ENCODE assay signal across 8 mouse cellular contexts in genomic region chr2:61454311-61454728, GRCm38 (mm10).
DNase-seq lines count a peak whose midpoint lies in the region; ATAC-seq and TF ChIP-seq lines count a peak whose summit lies in the region.

No protein-coding gene starts in this region.

- 2% methylated on average over 12 of the region's 12 CpGs for WGBS in forebrain, postnatal 0 days
- WGBS in lung, embryonic 14.5 days, result 2% methylated on average over 12 of the region's 12 CpGs
- WGBS in thymus, adult 2 months, result 2% methylated on average over 12 of the region's 12 CpGs

- peak; percentile 88 for ATAC-seq in forebrain, postnatal 0 days
- ATAC-seq in lung, embryonic 14.5 days (ENCODE audit: insufficient read depth), result peak; percentile 78; the same call in 1 of the 2 replicates

- H3K9me3 ChIP-seq in forebrain, postnatal 0 days (ENCODE audit: low read length), result no peaks in the 10 kb centered on the region
- no peaks in the 10 kb centered on the region for H3K9me3 ChIP-seq in lung, embryonic 14.5 days (ENCODE audit: low read depth, low read length)

- H3K27ac ChIP-seq in forebrain, postnatal 0 days (ENCODE audit: low read depth, low read length), result no peak overlapping the region
- H3K27ac ChIP-seq in layer of hippocampus, adult 2 months, result peak overlapping the region; percentile 60; the same call in 1 of the 2 replicates
- peak overlapping the region; percentile 32; the same call in 1 of the 2 replicates for H3K27ac ChIP-seq in lung, embryonic 14.5 days (ENCODE audit: low read depth)
- H3K27ac ChIP-seq in thymus, adult 2 months (ENCODE audit: control insufficient read depth, insufficient read depth, low read length), result no peak overlapping the region

- peak overlapping the region; percentile 36 for H3K4me3 ChIP-seq in forebrain, postnatal 0 days (ENCODE audit: low read depth, low read length)
- H3K4me3 ChIP-seq in layer of hippocampus, adult 2 months, result peak overlapping the region; percentile 52
- H3K4me3 ChIP-seq in lung, embryonic 14.5 days (ENCODE audit: low read depth, low read length), result peak overlapping the region; percentile 33
- H3K4me3 ChIP-seq in thymus, adult 2 months (ENCODE audit: control insufficient read depth, insufficient read depth, low read length), result no peak overlapping the region

- peak; percentile 78 for DNase-seq in ES-CJ7 (ENCODE audit: low read depth, low spot score)
- peak; percentile 66 for DNase-seq in cerebellum, adult 11 months
- DNase-seq in forebrain, postnatal 0 days, result peak; percentile 94
- peak; percentile 92 for DNase-seq in heart, postnatal 4 days
- peak; percentile 87 to 90 for DNase-seq in layer of hippocampus, adult 2 months (ENCODE audit: low spot score in 2 of 2)
- peak; percentile 97 for DNase-seq in lung, embryonic 14.5 days
- DNase-seq in ovary, adult 18-20 months (ENCODE audit: low spot score), result peak; percentile 64
- peak; percentile 76 for DNase-seq in thymus, adult 2 months

- peak overlapping the region; percentile 15 for H3K9ac ChIP-seq in forebrain, postnatal 0 days
- H3K9ac ChIP-seq in lung, embryonic 14.5 days, result peak overlapping the region; percentile 18; the same call in 1 of the 2 replicates

- peak overlapping the region; percentile 42 for H3K4me2 ChIP-seq in forebrain, postnatal 0 days (ENCODE audit: low read depth)
- peak overlapping the region; percentile 68 for H3K4me2 ChIP-seq in lung, embryonic 14.5 days

- no peak for TF ChIP-seq POLR2A in thymus, adult 2 months (IDR thresholded peaks at IDR 0.05; ENCODE audit: control insufficient read depth, extremely low read depth, insufficient read depth, low read length, poor library complexity)

- H3K36me3 ChIP-seq in forebrain, postnatal 0 days (ENCODE audit: insufficient read depth), result no peaks in the 10 kb centered on the region
- no peaks in the 10 kb centered on the region for H3K36me3 ChIP-seq in lung, embryonic 14.5 days (ENCODE audit: insufficient read depth)
- H3K36me3 ChIP-seq in thymus, adult 2 months (ENCODE audit: control insufficient read depth, insufficient read depth, low read length), result no peaks in the 10 kb centered on the region

- TF ChIP-seq CTCF in forebrain, postnatal 0 days (IDR thresholded peaks at IDR 0.05; ENCODE audit: low read depth), result peak; percentile 88
- TF ChIP-seq CTCF in layer of hippocampus, adult 2 months (conservative IDR thresholded peaks at IDR 0.05), result peak; percentile 97
- peak; percentile 87 for TF ChIP-seq CTCF in lung, embryonic 14.5 days (IDR thresholded peaks at IDR 0.05; ENCODE audit: low read depth)
- TF ChIP-seq CTCF in thymus, adult 2 months (IDR thresholded peaks at IDR 0.05; ENCODE audit: borderline replicate concordance, control insufficient read depth, extremely low read depth, insufficient read depth, low read length, poor library complexity), result no peak

- H3K4me1 ChIP-seq in forebrain, postnatal 0 days (ENCODE audit: insufficient read depth), result no peaks in the 10 kb centered on the region
- H3K4me1 ChIP-seq in lung, embryonic 14.5 days (ENCODE audit: insufficient read depth), result no peaks in the 10 kb centered on the region; the same call in 1 of the 2 replicates
- no peaks in the 10 kb centered on the region for H3K4me1 ChIP-seq in thymus, adult 2 months (replicated peaks; ENCODE audit: control insufficient read depth, insufficient read depth, low read length)

- H3K27me3 ChIP-seq in forebrain, postnatal 0 days (ENCODE audit: insufficient read depth, low read length), result no peaks in the 10 kb centered on the region
- no peaks in the 10 kb centered on the region for H3K27me3 ChIP-seq in lung, embryonic 14.5 days (ENCODE audit: insufficient read depth, low read length)
- no peaks in the 10 kb centered on the region for H3K27me3 ChIP-seq in thymus, adult 2 months (ENCODE audit: control insufficient read depth, insufficient read depth, low read length)

Comparison
In these comparisons a context has a peak if more than half of its experiments do, and no peak if none do; other contexts are left out.
1. H3K27ac ChIP-seq: peak in layer of hippocampus, adult 2 months (single experiment) and lung, embryonic 14.5 days (single experiment); none in forebrain, postnatal 0 days (single experiment) and thymus, adult 2 months (single experiment).
2. Peak in every context shown above with its lines, with median percentiles within 50 percentile points of each other: DNase-seq.